Mouse (Mus musculus): ENCODE measurements around the gene Spty2d1.
A peak's percentile ranks its signal among the peaks of the same experiment; 100 is the strongest.
"Not testable (repeated sequence)": the region's sequence is repeated elsewhere in the genome, so short reads cannot be mapped to it uniquely, and the experiment has no call there.

Spty2d1 gene

DNA sequence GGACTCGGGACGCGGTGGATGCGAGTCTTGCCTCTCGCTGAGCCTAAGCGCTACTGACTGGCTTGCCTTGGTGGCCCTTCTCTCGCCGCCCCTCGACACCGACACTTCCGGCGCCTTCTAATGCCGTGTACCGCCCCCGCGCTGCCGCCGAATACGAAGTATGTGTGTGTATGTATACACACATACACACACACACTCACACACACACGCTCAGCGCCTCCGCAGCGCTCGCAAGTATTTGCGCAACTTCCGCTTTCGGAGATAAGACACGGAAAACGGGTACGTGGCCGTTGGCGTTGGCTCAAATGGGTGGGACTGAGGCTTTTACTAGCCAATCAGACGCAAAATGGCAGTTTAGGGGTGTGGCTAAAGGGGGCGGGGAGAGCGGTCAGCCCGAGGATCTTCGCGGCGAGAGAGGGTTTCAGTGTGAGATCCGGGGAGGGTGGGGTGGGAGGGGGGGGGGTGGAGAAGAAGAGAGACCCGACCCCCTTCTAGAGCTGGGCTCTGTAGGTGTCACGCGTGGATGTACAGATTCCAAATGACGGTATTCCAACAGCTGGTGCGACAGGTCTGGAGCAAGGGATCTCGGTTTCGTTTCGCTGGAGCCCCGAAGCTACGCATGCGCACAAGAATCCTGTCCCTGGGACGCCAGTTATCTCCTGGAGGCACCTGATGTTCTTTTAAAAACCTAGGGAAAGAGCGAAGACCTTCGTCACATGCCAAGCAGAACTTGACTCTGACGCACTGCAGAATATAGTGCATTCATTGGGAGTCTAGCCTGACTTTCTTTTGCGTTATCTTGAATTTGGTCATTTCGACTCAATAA is at the start of gene Spty2d1:
Spty2d1 (minus strand) TSS at position 244 of the 826 bp plus-strand sequence.
- peak; percentile 92 for ATAC-seq (ENCODE audit: low TSS enrichment)

DNA sequence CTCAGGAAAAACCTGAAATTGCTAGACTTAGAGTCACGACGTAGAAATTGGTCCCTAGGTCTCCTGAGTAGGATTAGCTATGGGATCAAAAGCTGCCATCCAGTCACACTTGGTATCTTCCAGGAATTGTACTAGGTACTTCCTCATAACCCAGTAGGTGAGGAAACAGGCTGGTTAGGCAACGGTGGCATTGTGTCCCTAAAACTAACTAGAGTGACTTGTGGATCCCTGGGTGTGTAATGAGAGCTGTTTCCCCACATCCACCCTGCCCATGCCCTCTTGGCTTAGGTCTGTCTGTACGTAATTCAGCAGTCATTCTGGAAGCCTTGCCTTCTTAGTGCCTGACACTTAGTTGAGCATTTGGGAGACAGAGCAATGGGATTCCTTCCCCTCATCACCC is 48.1 kb upstream of the Spty2d1 start:
- ATAC-seq (ENCODE audit: low TSS enrichment), result no peak

DNA sequence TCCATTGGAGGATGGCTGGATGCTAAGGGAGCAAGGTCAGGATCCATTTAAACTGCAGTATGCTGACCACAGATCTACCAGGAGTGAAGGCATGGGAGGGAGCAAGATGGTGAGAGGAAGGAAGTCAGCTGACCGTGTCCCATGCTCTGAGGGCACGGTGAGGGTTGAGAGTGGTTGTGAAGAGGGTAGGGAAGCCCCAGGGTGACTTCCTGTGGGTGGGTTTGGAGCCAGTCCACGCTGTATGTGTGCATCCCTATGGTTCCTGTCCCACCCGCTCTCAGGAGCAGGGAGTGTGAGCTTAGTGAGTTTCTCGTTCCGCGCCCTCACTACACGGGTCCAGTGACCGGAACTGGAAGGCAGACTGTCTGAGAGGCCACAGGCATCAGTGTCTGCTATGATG is 47.5 kb upstream of the Spty2d1 start:
- ATAC-seq (ENCODE audit: low TSS enrichment), result no peak; the same call in 1 of the 2 replicates

DNA sequence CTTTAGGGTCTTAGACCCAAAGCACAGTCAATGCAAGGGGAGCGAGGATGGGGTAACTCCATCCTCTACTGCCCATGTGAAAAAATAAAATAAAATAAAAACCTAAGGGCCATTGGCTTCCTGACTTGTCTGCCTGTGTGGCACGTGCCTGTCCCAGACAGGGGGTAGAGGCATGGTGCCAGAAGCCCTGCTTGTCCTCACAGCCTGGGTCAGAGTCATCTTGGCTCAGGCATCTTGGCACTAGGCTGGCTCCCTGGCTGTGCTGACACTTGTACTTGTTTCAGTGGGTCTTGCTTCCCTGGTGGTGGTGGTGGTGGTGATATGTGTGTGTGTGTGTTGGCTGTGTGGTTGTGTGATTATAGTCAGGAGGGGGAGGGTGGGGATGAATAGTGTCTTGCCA is 46.5 kb upstream of the Spty2d1 start:
- no peak for ATAC-seq (ENCODE audit: low TSS enrichment)

DNA sequence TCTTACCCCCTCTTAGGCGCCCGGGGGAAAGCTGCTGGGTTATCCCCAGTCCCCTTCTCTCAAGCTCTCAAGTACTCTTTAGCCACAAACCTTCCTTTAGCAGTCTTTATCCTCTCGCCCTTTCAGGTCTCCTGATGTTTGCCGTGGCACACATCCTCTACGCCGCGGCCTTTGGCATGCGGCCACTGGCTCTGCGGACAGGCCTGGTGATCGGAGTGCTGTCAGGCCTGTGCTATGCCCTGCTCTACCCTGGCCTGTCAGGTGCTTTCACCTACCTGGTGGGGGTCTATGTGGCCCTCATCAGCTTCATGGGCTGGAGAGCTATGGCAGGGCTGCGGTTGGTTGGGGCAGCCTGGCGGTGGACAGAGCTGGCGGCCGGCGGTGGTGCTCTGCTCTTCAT is 45.1 kb upstream of the Spty2d1 start:
- no peak for ATAC-seq (ENCODE audit: low TSS enrichment)

DNA sequence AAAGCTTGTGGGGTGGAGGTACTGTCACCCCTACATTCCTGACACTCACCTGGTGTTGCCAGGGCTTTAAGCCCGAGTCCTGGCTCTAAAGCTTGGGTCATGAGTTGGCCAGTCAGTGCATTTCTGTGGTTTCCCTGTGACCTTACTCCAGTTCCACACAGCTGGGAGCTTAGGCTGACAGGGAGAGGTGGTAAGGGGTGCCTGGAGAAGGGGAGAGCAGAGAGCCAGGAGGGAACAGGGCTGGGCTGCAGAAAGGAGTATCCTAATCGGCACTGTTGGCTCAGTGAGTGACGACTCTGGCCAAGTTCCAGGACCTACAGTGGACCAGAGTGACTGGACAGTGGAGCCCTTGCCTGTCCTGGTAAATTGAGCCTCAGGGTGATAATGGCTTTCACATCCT is 44.1 kb upstream of the Spty2d1 start:
- no peak for ATAC-seq (ENCODE audit: low TSS enrichment)

DNA sequence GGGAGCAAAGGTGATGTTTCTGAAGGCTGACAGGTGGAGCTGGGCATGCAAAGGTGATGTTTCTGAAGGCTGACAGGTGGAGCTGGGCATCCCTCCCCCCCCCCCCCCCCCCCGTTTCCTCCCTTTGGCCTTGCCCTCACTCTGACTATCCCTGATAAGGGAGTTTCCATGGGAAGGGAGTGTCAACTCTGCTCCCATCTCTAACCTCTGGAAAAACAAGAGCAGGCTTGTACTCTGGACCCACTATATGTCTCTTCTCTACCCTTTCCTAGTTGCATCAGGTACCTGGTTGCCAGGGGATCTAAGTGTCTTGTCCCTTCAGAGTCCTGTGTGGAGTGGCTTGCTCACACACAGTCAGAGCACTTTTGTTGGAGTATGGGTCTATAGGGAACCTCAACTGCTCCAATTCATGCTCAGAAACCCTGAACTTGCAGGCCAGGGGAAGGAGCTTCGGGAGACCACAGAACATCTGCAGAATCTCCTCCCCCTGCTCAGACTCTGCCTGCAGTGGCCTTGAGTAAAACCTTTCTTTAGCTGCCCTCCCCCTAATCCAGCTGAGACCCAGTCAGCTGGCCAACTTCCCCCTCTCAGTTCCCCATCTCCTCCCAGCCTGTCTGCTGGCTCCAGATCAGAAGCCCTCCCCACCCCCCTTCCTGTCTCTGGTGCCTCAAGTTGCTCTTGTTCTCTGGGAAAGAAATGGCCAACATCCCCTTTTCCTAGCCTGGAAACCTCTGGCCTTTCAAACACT is 43.4 kb upstream of the Spty2d1 start:
- no peak for ATAC-seq (ENCODE audit: low TSS enrichment)

DNA sequence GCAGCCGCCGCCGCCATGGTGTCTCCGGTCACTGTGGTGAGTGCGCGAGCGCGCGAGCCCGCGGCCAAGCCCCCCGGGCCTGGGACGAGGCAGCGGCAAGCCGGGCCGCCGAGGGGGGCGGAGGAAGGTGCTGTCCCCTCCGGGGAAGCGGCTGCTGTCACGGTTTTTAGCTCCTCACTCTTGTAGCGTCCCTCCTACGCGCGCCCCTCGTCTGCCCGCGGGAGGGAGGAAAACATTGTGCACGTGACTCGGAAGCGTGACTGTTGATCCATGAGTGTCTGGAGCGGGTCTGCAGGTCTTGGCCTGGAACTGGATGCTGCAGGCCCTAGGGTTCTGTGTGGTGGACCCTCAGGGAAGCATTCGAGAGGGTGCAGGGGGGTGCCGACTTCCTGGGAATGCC is 42.6 kb upstream of the Spty2d1 start:
- peak; percentile 35 for ATAC-seq (ENCODE audit: low TSS enrichment)

DNA sequence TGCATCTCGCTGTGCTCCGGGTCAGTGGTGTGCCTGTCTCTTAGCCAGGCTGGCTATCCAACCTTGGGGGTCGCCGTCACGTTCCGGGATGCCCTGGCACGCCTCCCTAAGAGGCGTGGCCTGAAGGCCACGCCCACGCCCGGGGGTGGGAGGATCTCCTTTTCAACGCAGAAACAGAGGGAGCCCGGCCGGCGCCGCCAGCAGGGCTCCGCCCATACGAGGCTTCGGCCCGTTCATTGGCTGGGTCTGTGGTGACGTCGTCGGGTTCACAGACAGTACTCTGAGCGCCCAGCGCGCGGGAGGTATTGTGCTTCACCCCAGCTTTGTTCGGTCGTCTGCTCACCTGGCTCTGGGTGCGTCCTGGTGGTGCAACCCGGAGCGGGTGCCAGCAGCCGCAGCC is 42.2 kb upstream of the Spty2d1 start, which contains the start of gene Tmem86a:
Tmem86a (plus strand) TSS at position 236 of the 400 bp plus-strand sequence.
- ATAC-seq (ENCODE audit: low TSS enrichment), result peak; percentile 97

DNA sequence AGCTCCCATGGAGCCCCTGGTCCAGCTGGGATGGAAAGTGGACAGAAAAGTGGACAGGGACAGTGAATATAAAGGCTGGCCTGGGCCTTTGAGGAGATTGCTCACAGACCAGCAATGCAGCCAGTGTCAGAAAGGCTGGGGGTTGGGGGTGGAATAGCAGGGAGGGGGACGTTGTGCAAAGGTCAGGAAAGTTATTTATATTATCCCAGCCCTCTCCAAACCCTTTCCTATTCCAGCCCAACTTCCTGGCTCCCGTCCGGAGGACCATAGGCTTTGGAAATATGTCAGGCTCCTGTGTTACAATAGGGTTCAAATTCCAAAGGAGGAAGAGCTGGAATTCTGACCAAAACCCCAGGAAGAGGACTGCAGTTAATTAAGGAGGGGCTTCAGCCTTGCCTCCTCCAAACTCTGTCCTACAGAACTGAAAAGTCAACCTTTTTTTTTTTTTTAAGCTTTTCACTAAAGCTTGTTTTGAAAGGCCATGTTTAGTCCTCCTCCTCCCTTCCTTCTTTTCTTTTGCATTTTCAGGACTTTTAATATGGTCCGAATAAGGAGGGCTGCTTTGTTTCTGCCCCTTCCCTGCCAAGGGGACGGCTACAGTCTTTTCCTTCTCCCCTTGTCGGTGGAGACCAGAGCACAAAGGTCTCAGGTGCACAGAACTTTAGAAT is 34.7 kb upstream of the Spty2d1 start:
- ATAC-seq (ENCODE audit: low TSS enrichment), result no peak

DNA sequence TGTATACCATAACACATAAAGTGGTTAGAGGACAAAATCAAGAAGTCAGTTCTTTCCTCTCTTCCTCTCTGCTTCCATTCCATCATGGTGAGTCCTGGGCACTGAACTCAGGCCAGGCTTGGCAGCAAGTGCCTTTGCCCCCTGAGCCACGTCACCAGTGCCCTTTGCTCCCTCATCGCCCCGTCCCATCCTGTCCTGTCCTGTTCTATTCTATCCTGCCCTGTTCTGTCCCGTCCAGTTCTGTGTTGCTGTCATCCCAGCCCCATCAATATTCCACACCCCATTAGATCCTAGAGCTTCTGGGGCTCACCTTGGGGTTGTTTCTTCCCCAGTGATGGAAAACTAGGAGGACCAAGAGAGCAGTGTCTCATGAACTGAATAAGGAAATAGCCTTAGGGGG is 33.9 kb upstream of the Spty2d1 start:
- ATAC-seq (ENCODE audit: low TSS enrichment), result no peak

DNA sequence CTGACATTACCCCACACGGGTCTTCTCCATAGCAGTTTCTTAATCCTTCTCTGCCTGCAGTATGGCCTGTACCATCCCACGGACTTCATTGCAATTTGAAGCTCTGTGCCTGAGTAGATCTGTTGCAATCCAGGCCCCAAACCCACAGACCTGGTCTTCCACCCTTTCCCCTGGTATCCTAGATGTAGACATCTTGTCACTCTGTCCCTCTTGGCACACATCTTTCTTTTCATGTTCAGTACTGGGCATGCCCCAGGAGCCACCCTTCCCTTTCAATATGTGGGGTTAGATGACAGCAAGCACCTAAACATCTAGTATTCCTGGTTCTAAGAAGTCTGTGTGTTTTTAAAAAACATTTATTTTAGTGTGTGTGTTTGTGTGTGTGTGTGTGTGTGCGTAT is 33.5 kb upstream of the Spty2d1 start:
- no peak for ATAC-seq (ENCODE audit: low TSS enrichment)

DNA sequence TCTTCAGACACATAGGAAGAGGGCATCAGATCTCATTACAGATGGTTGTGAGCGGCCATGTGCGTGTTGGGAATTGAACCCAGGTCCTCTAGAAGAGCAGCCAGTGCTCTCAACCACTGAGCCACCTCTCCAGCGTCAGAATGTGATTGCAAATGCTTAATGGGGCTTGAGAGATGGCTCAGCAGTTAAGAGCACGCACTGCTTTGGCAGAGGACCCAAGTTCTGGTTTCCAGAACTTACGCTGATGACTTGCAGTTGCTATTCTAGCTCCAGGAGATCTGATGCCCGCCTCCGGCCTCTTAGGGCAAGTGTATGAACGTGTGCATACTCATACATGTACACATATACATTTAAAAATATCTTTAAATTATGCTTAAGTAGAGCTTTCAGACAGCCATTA is 27.2 kb upstream of the Spty2d1 start:
- no peak for ATAC-seq (ENCODE audit: low TSS enrichment)

DNA sequence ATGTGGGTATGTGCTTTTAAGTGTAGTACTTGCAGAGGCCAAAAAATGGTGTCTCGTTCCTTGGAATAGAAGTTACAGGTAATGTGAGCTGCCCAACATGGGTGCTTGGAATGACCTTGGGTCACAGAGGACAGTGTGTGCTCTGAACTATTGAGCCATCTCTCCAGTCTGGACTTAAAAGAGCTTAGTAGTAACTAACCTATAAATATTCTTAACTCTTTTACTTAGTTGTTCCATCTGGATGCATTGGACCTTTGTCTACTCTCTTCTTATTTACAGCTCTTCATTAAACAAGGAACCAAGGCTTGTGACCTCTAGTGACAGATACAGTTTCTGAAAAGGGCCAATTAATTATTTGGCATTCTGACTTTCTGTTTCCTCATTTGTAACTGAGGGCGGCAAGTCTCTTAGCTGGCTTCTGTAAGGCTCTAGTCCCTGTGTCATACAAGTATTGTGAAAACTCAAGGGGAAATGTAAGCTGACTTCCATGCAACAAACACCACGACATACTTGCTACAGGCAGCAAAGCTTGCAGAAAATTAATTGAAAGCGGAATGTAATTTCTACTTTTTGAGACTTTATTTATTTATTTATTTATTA is 26.7 kb upstream of the Spty2d1 start:
- ATAC-seq (ENCODE audit: low TSS enrichment), result no peak

DNA sequence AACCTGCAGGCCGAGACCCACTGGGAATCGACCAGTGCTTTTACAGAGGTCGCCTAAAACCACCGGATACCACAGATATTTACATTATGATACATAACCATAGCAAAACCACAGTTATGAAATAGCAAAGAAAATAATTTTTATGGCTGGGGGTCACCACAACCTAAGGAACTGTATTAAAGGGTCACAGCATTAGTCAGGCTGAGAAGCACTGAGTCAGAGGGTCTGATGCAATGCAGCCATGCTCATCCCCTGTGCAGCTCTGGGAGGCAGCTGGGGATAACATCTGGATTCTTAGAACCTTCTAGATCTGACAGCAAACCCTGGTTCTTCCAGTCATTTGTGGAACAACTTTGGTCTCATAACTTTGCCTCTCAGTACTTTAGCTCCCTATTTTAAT is 23.2 kb upstream of the Spty2d1 start:
- no peak for ATAC-seq (ENCODE audit: low TSS enrichment)

DNA sequence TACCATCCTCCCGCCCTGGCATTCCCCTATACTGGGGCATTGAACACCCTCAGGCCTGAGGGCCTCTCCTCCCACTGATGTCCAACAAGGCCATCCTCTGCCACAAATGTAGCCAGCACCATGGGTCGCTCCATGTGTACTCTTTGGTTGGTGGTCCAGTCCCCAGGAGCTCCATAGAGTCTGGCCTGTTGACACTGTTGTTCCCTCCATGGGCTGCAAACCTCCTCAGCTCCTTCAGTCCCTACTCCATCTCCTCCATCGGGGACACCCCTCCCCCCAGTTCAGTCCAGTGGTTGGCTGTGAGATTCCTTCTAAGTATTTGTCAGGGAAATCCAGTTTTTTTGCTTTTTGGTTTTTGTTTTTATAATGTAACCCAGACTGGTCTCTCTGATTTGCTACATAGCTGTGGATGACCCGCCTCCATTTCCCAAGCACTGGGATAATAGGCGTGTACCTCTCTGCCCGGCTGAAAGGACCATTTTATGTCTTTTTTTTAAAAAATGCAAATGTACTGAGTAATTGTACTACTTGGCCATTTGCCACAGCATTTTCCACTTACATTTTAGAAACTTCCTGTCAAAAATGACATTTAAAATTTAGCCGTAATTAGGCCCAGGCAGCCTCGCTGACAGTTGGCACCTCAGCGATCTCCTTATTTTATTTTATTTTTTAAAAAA is 22.4 kb upstream of the Spty2d1 start:
- no peak for ATAC-seq (ENCODE audit: low TSS enrichment)

DNA sequence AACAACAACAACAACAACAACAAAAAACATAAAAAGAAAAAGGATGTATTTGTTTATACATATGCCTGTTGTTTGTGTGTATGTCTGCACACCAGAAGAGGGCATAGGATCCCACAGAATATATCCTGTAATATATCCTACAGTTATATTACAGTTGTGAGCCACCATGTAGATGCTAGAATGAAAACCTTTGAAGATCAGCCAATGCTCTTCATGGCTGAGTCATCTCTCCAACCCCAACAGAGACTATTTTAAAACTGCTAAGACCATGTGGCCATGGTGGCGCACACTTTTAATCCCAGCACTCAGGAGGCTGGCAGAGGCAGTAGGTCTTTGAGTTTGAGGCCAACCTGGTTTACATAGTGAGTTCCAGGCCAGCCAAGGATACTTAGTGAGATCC is 19.3 kb upstream of the Spty2d1 start:
- peak; percentile 52; the same call in 1 of the 2 replicates for ATAC-seq (ENCODE audit: low TSS enrichment)

DNA sequence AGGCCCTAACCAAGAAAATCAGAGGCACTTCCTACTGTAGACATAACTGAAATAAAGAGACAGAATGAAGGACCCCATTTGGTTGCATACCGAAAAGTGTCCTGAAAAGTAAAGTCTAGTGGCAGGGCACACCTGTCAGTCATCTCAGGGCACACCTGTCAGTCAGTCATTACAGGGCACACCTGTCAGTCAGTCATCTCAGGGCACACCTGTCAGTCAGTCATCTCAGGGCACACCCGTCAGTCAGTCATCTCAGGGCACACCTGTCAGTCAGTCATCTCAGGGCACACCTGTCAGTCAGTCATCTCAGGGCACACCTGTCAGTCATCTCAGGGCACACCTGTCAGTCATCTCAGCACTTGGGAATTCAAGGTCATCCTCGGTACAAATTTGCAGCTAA is 18.7 kb upstream of the Spty2d1 start:
- not testable (repeated sequence) for ATAC-seq (ENCODE audit: low TSS enrichment)

DNA sequence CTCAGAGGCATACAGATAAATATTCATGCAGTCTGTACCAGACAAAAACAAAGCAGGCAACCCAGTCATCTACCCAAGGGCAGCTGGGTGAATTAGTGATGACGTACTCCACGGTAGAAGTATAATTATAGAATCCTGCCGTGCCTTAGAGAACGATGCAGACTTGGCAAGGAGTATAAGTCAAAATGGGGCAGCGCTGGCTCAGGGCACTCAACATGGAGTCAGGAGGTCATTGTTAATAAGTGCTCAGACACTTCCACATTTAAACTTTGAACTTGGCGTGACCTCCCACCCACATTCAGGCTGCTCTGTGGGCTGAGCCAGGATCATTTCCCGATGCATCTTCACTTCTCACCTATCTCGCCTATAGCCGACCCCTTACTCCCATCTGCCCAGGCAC is 17.2 kb upstream of the Spty2d1 start:
- no peak for ATAC-seq (ENCODE audit: low TSS enrichment)

DNA sequence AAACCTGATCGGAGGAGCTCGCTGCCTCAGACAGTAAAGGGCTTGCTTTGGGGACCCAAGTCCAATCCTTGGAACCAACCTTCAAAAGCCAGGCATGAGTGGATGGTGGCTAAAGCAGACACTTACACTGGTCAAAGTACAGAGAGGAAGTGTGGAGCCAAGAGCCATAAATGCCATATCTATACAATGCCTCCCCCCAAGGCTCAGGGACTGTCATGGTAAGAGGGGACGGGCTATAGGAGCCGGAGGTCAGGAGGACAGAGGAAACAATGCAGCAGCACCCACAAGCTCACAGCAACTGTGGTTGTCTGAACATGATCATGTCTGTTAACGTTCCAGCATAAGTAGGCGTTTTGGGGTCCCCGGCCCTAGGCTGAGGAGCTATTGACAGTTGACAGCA is 16.2 kb upstream of the Spty2d1 start:
- ATAC-seq (ENCODE audit: low TSS enrichment), result no peak

DNA sequence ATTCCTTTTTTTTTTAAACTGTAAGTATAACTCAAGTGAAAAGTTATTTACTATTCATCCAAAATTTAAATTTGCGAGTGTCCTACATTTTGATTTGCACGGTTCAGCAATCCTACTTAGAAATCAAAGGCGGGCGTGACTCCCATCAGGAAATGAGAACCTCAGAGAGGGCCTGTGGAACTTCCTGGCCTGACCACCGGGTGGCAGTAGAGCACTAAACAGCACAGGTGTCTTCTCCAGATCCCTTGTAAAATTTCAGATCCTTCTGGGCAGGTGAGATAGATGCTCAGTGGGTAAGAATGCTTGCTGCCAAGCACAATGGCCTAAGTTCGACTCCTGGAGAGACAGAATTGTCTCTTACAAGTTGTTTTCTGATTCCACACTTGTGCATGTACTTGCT is 15.3 kb upstream of the Spty2d1 start:
- 0 out of 2 replicates have a peak, but pooled peaks have one; percentile 48 for ATAC-seq (ENCODE audit: low TSS enrichment)

DNA sequence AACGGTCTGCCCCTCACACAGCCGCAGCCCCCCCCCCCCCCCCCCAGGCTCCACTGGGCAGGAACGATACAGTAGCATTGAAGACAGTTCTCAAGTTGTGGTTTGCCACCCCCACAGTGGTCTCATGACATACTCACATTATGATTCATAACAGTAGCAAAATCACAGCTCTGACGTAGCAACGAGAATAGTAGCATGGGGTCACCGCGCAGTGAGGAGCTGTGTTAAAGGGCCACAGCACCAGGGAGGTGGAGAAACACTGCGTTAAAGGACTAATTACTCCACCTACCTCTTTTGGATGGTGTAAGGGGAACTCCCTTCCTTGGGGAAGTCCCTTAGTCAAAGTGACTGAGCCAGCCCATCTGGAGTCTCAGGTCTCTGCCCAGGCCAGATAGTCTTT is 14.3 kb upstream of the Spty2d1 start:
- no peak for ATAC-seq (ENCODE audit: low TSS enrichment)

Measured in frontal cortex, adult (tissue).